In the genomic region with DNA sequence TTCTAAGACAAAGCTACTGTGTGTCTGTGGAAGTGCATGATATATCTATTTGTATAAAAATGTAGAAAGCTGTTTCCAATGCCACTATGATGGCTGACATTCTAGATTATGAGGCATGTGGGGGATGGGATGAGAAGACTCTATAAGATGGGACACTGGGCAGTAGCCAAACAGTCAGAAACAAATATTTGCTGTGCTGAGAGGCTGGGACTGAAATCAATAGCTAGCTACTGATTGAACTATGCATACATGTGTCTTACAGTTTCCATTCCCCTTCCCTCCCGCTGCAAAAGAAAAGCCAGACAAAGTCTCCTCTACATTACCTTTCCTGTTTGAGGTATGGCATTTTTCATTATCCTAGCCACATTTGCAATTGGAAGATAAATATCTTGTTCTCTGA, we compare ENCODE assay signal across 19 mouse cellular contexts.
"Had no signal": no experiment of that assay in that cellular context is flagged by ENCODE, and none has a peak within 500 bp of the region (broad histone marks: within the 10 kb centered on the region; RNA-seq: fewer than 3 reads in every experiment).

No protein-coding gene starts in this region.

- ATAC-seq: midbrain, embryonic 16.5 days had no signal

- DNase-seq: lung, adult 18-20 months; lung, embryonic 14.5 days; lung, postnatal 10 days; lung, postnatal 4 days; midbrain, embryonic 14.5 days; retina, postnatal 1 day; right cerebral cortex, adult 18-20 months; right cerebral cortex, postnatal 25 days; right cerebral cortex, postnatal 4 days; spleen, adult 18-20 months; thymus, adult 18-20 months; thymus, postnatal 14 days; thymus, postnatal 36 days had no signal

- H3K27ac ChIP-seq: midbrain, embryonic 10.5 days; midbrain, embryonic 12.5 days; neural tube, embryonic 13.5 days; neural tube, embryonic 15.5 days had no signal

- H3K9ac ChIP-seq: lung, embryonic 14.5 days; midbrain, embryonic 12.5 days; neural tube, embryonic 13.5 days; neural tube, embryonic 15.5 days had no signal

- H3K9me3 ChIP-seq: midbrain, embryonic 10.5 days; midbrain, embryonic 12.5 days; neural tube, embryonic 13.5 days; neural tube, embryonic 15.5 days had no signal

- H3K27me3 ChIP-seq: midbrain, embryonic 12.5 days; neural tube, embryonic 13.5 days; neural tube, embryonic 15.5 days had no signal

- H3K4me2 ChIP-seq: lung, embryonic 14.5 days; midbrain, embryonic 12.5 days; neural tube, embryonic 13.5 days; neural tube, embryonic 15.5 days had no signal

- H3K4me3 ChIP-seq: midbrain, embryonic 10.5 days; midbrain, embryonic 12.5 days; myocyte; neural tube, embryonic 13.5 days; neural tube, embryonic 15.5 days had no signal
